Mouse (Mus musculus): ENCODE data around the gene Slc25a18. TPM values are rescaled to one million over a fixed set of nuclear protein-coding genes. Genes with fewer than 3 reads are reported as not detected.

The Slc25a18 gene
- total and polyA plus RNA-seq, 2 experiments from 2014 or later, result 35.8 to 73.9 TPM

GRCm38 (mm10) chr6:120830056-120830455 lies 56.7 kb downstream of the Slc25a18 start:
- 0 out of 2 replicates have a peak, but pooled peaks cover 4% of the 10 kb centered on the region for H3K27me3 ChIP-seq (ENCODE audit: insufficient read depth, low read length)
- no peaks in the 10 kb centered on the region for H3K9me3 ChIP-seq (ENCODE audit: low read length)
- WGBS, result 48% methylated on average over 1 of the region's 1 CpGs
- DNase-seq (ENCODE audit: low spot score) (no peak), ATAC-seq (ENCODE audit: low FRiP score) (no peak)
- no peaks in the 10 kb centered on the region for H3K4me1 ChIP-seq (ENCODE audit: insufficient read depth, low read length)
- H3K4me3 ChIP-seq (ENCODE audit: low read depth, low read length), result no peak overlapping the region
- H3K27ac ChIP-seq (ENCODE audit: low read depth, low read length), result no peak overlapping the region
- H3K36me3 ChIP-seq (ENCODE audit: insufficient read depth, low read length), result no peaks in the 10 kb centered on the region
- H3K9ac ChIP-seq (replicated peaks; ENCODE audit: low read length, poor library complexity, severe bottlenecking), result no peak overlapping the region
- H3K4me2 ChIP-seq (ENCODE audit: low read depth, low read length, poor library complexity, severe bottlenecking), result no peak overlapping the region
- no peak for TF ChIP-seq CTCF (IDR thresholded peaks at IDR 0.05)

GRCm38 (mm10) chr6:120830866-120831608 lies 57.7 kb downstream of the Slc25a18 start:
- Histone ChIP-seq H3K27me3 (ENCODE audit: insufficient read depth, low read length) (0 out of 2 replicates have a peak, but pooled peaks cover 4% of the 10 kb centered on the region), H3K4me1 (ENCODE audit: insufficient read depth, low read length) (no peaks in the 10 kb centered on the region), H3K4me3 (ENCODE audit: low read depth, low read length) (no peak overlapping the region), H3K4me2 (ENCODE audit: low read depth, low read length, poor library complexity, severe bottlenecking) (no peak overlapping the region), H3K9ac (replicated peaks; ENCODE audit: low read length, poor library complexity, severe bottlenecking) (no peak overlapping the region), H3K36me3 (ENCODE audit: insufficient read depth, low read length) (no peaks in the 10 kb centered on the region), H3K9me3 (ENCODE audit: low read length) (no peaks in the 10 kb centered on the region), H3K27ac (ENCODE audit: low read depth, low read length) (no peak overlapping the region)
- ATAC-seq (ENCODE audit: low FRiP score) (no peak), DNase-seq (ENCODE audit: low spot score) (no peak)
- TF ChIP-seq CTCF (IDR thresholded peaks at IDR 0.05), result no peak
- WGBS, result 59% methylated on average over 4 of the region's 4 CpGs

GRCm38 (mm10) chr6:120832097-120832496 lies 58.7 kb downstream of the Slc25a18 start:
- WGBS, result 75% methylated on average over 4 of the region's 4 CpGs
- no peak for DNase-seq (ENCODE audit: low spot score)
- no peak for ATAC-seq (ENCODE audit: low FRiP score)
- H3K4me3 ChIP-seq (ENCODE audit: low read depth, low read length), result no peak overlapping the region
- no peak for TF ChIP-seq CTCF (IDR thresholded peaks at IDR 0.05)
- no peaks in the 10 kb centered on the region for H3K9me3 ChIP-seq (ENCODE audit: low read length)
- no peak overlapping the region for H3K4me2 ChIP-seq (ENCODE audit: low read depth, low read length, poor library complexity, severe bottlenecking)
- H3K9ac ChIP-seq (replicated peaks; ENCODE audit: low read length, poor library complexity, severe bottlenecking), result no peak overlapping the region
- H3K4me1 ChIP-seq (ENCODE audit: insufficient read depth, low read length), result no peaks in the 10 kb centered on the region
- H3K36me3 ChIP-seq (ENCODE audit: insufficient read depth, low read length), result no peaks in the 10 kb centered on the region
- H3K27ac ChIP-seq (ENCODE audit: low read depth, low read length), result no peak overlapping the region
- 0 out of 2 replicates have a peak, but pooled peaks cover 4% of the 10 kb centered on the region for H3K27me3 ChIP-seq (ENCODE audit: insufficient read depth, low read length)

- Histone ChIP-seq H3K27me3 (ENCODE audit: insufficient read depth, low read length) (0 out of 2 replicates have a peak, but pooled peaks cover 4% of the 10 kb centered on the region), H3K36me3 (ENCODE audit: insufficient read depth, low read length) (no peaks in the 10 kb centered on the region), H3K4me3 (ENCODE audit: low read depth, low read length) (no peak overlapping the region), H3K9me3 (ENCODE audit: low read length) (no peaks in the 10 kb centered on the region), H3K4me1 (ENCODE audit: insufficient read depth, low read length) (no peaks in the 10 kb centered on the region), H3K4me2 (ENCODE audit: low read depth, low read length, poor library complexity, severe bottlenecking) (no peak overlapping the region), H3K9ac (replicated peaks; ENCODE audit: low read length, poor library complexity, severe bottlenecking) (no peak overlapping the region), H3K27ac (ENCODE audit: low read depth, low read length) (no peak overlapping the region)
- WGBS, result 93% methylated on average over 4 of the region's 4 CpGs
- DNase-seq (ENCODE audit: low spot score) (no peak), ATAC-seq (ENCODE audit: low FRiP score) (no peak)
- no peak for TF ChIP-seq CTCF (IDR thresholded peaks at IDR 0.05)
Observed at GRCm38 (mm10) chr6:120834766-120835321, 61.5 kb downstream of the Slc25a18 start.

- no peaks in the 10 kb centered on the region for H3K9me3 ChIP-seq (ENCODE audit: low read length)
- 4% methylated on average over 39 of the region's 40 CpGs for WGBS
- 0 out of 2 replicates have a peak, but pooled peaks cover 4% of the 10 kb centered on the region for H3K27me3 ChIP-seq (ENCODE audit: insufficient read depth, low read length)
- peak; percentile 64 for TF ChIP-seq CTCF (IDR thresholded peaks at IDR 0.05)
- H3K4me2 ChIP-seq (ENCODE audit: low read depth, low read length, poor library complexity, severe bottlenecking), result peak within 1 kb of the TSS; percentile 72
- ATAC-seq (ENCODE audit: low FRiP score) (peak; percentile 96), DNase-seq (ENCODE audit: low spot score) (peak; percentile 89)
- H3K4me3 ChIP-seq (ENCODE audit: low read depth, low read length), result peak within 1 kb of the TSS; percentile 87
- no peaks in the 10 kb centered on the region for H3K4me1 ChIP-seq (ENCODE audit: insufficient read depth, low read length)
- H3K9ac ChIP-seq (replicated peaks; ENCODE audit: low read length, poor library complexity, severe bottlenecking), result peak within 1 kb of the TSS; percentile 93
- peak within 1 kb of the TSS; percentile 98 for H3K27ac ChIP-seq (ENCODE audit: low read depth, low read length)
- no peaks in the 10 kb centered on the region for H3K36me3 ChIP-seq (ENCODE audit: insufficient read depth, low read length)
Observed at GRCm38 (mm10) chr6:120835474-120836374, 62.3 kb downstream of the Slc25a18 start, which contains the start of gene Bcl2l13. Gene Bcl2l13, plus strand, starts transcription at chr6:120836212.
